Mouse (Mus musculus): Measurements from ENCODE around the gene Ffar3.

DNA sequence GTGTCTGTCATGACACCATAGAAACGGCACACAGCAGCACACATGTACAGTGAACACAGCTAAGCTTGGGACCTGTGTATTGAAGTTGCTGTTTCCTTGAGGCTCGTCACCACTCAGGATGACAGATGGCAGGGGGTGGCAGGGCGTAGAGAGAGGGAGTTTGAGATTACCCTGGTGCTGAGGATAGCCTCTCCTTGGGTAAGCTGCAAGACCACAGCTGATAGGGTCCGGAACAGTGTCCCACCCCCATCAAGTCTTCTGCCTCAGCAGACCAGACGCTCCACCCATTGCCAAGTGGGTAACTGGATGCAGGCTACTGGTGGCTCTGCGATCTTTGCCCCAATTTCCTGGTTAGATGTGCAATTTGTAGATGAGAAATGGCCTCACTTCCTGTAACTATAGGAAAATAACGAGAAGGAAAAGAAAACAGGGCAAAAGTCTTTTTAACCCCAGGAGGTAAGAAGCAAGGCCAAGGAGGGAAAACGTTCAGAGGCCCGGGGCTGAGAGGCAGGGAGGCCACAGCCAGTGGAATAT lies 44.2 kb downstream of the Ffar3 start:
- TF ChIP-seq CTCF (IDR thresholded peaks at IDR 0.05; ENCODE audit: borderline replicate concordance, control insufficient read depth, extremely low read depth, insufficient read depth, low read length, poor library complexity): no peak
- TF ChIP-seq POLR2A (IDR thresholded peaks at IDR 0.05; ENCODE audit: control insufficient read depth, extremely low read depth, insufficient read depth, low read length, poor library complexity): no peak
